Mouse (Mus musculus): Measurements from ENCODE around the gene Utp14a.

The Utp14a gene

DNA sequence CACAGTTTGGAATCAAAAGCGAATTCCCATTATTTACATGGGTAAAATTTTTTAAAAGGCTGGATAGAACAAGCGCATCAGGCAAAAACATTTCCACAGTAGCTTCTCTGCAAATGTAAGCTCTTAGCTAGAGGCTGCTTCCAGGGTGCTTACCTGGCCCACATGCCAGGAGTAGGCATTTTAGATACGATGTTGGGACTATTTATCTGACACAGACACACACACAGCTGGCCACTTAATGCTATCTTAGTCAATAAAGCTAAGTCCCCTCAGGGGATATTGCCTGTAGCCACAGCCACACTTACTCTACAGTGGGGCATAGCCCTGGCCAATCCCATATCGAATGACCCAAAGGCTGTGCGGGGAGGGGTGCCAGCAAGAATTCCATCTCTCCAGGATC lies 55.1 kb downstream of the Utp14a start:
- DNase-seq (ENCODE audit: low read depth, low spot score): no peak

DNA sequence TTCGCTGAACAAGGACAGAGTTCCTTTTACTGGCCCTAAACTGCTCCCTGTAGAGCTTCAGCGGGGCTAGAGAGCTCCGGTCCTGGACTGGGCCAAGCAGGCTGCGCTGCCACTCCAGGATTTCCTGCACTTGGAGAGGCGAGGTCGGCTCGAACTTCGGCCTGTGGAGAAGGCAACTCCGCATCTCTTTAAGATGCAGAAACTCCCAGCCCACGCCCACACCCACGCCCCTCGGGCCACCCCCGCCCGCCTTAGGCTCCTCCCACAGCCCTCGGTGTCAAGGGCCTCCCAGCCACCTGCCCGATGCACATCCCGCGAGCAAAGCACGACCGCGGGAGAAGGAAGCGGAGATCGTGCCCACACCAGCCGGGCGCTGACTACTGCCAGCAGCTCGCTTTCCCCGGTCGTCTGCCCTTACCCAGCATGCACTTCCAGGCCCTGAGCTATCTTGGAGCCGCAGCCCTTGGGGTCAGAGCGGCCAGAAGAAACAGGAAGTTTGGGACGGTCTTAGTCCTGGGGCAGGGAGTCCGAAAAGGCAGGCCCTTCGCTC lies 57.9 kb downstream of the Utp14a start:
- peak; percentile 87 for DNase-seq (ENCODE audit: low read depth, low spot score)

DNA sequence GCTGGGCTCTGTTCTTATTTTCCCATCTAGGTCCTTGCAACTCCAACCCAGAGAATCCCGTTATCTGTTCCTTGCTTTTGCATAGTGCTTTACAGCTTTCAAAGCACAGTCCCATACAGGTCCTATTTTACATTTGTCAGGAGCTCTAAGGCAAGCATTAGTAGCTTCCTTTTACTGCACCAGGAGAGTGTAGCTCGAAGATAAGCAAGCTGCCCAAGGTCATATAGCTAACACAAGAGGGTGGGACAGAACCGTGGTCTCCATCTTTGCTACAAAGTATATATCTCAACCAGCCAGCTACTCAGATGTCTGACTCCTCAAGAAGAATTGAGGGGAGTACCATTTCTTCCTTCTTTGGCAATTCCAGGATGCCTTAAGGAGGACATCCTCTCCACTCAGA lies 60.8 kb downstream of the Utp14a start:
- no peak for DNase-seq (ENCODE audit: low read depth, low spot score)

DNA sequence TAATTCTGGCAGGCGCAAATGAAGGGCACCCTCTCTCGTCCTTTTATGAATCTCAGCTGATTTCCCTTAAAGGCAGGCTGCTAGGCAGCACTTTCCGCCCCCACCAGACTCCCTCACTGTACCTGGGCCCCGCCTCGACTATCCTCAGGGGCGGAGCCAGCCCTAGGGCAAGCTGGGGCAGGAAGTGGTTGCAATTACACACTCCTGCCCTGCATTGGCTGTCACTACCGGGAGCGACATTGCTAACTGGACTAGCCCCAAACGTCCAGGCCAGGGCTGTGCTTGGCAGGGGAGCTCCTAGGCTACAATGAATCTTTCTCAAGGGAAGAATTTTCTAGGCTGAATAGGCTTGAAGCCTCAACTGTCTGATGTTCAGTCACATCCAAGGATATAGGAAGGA lies 61.5 kb downstream of the Utp14a start:
- DNase-seq (ENCODE audit: low read depth, low spot score): peak; percentile 31
